Mouse (Mus musculus) kidney, postnatal 36 days (tissue): ENCODE measurements at regions not wholly inside any gene's neighbourhood (a gene's known extent, or its start where the extent isn't known, plus 50 kb on each side); places are given as distances from the start of the nearest gene placed in this dataset.
A peak's percentile ranks its signal among the peaks of the same experiment; 100 is the strongest.

ENCODE experiments used
- DNase-seq, 2 experiments: peaks; one replicate each; pipeline ENCODE4 v3.0.0; 2021 to 2022; ENCODE audit warnings: mixed read lengths in 2 of 2

DNA sequence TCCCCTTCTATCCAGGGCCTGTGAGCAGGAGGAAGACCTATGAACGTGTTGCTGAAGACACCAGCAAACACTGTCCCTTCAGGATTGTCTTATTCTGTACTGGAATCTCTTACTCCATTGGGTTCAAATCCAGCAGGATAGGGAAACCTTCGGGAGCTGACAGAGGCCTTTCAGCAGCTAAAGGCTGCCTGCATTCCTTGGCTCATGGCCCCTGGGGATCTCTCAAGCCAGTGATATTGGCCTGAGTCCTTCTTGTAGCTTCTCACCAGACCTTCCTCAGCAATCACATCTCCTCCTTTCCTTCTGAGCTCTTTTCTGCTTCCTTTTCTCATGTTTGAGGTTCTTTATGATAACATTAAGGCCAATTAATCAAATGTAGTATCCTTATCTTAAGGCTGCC, 103.8 kb upstream of the Sh3bp4 start:
- DNase-seq: no peak

DNA sequence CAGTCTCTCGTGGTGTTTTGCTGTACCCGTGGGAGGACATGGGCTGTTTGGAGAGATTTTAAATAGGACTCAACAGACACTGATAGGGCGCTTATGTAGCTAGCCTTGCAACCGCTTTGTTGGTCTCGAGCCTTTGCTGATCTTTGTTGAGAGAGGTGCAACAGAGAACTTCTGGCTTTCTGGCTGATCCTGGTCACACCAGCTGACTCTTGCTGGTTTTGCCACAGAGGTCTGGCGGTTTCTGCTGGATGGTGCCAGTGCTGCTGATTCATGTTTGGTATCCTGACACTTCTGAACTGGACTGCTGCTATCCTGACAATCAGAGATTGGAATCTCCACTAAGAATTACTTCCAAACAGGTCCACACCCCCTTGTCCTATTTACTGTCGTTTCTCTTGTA, 102.1 kb upstream of the Sh3bp4 start:
- no peak for DNase-seq

DNA sequence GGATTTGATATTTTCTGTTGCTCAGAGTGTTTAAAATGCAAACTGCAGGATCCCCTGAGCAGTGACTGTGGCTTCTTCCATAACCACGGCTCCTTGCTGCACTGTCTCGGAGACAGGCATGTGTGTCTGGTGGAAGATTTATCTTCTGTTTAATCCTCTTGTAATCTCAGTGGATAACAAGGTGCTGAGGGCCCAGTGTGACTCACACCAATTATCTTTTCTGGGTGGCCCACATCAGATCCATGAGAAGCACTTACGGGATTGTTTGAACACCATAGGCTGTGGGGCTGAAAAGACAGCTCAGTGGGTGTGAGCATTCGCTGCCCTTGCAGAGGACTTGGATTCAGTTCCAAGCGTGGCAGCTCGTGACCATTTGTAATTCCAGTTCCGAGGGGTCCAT, 101.2 kb upstream of the Sh3bp4 start:
- DNase-seq: no peak

GRCm38 (mm10) chr1:88969630-88970029, 100.6 kb upstream of the Sh3bp4 start:
- DNase-seq: no peak

GRCm38 (mm10) chr1:88976101-88976500, 94.1 kb upstream of the Sh3bp4 start:
- DNase-seq: peak in 1 of 2 experiments; percentile 32

DNA sequence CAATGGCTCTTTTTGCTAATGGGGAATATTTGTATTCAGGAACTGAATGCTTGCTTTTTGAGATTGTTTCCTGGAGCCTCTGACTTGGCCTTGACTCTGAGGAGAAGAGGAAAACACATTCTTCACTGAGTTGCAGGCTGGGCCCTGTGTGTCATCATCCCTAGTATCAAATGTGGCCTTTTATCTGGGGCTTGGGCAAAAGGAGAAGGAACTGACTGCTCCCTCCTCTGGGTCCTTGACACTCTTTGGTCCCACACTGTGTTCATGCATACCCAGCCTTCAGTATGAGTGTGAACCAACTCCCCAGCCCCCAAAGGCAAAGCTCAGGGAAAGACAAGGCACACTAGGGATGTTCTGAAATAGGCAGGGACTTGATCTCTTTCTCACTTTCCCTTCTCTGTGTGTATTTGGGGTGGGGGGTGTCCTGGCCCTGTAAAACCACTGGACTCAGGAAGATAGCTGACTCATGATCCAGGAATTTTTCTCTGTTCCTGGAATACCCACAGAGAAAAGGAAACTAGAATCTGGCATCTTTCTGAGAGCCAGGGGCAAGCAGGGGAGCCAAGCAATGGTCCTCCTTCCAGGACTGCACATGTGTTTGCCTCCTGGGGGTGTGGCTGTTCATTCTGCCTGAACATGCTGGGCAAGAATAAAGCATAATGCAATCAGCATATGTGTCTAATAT, 82.1 kb upstream of the Sh3bp4 start:
- DNase-seq: no peak

GRCm38 (mm10) chr1:88994588-88995331, 75.5 kb upstream of the Sh3bp4 start:
- no peak for DNase-seq

DNA sequence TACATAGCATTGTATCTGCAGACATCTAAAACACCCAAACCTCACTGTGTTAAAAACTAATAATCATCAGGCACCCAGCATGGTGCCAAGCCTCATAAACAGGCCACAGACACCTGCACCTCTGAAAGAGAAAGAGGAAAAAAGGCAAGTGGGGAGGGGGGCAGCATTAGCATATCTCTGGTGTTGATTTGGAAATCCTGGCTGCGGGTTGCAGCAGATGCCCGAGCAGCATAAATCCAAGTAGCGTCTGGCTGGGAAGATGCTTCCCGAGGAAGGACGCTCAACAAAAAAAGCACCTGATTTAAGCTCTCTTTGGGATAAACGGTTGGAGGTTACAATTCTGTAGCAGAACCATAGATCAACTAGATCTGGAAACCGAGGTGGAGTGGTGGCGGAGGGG, 74.3 kb upstream of the Sh3bp4 start:
- no peak for DNase-seq

DNA sequence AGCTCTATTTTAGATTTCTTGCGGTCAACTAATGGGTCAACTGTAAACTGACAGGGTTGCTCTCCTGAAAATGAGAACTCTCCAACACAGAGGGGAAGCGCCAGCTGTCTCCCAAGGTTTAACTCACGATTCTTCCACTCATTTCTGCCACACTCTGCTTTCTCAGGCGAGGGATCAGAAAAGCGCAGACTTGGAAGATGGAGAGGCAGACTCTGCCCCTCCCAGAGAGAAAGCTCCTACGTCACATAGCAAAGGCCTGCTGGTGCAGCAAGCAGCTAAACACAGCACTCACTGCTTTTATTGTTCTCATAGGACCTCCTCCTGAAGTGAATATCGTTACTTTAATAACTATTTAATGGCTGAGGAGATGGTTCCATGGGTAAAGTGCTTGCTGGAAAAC, 73.6 kb upstream of the Sh3bp4 start:
- DNase-seq: no peak

- no peak for DNase-seq
Measured at GRCm38 (mm10) chr1:88997847-88998246, 72.4 kb upstream of the Sh3bp4 start.

- DNase-seq: peak in 1 of 2 experiments; percentile 16
Measured at GRCm38 (mm10) chr1:89002326-89002725, 67.9 kb upstream of the Sh3bp4 start.

DNA sequence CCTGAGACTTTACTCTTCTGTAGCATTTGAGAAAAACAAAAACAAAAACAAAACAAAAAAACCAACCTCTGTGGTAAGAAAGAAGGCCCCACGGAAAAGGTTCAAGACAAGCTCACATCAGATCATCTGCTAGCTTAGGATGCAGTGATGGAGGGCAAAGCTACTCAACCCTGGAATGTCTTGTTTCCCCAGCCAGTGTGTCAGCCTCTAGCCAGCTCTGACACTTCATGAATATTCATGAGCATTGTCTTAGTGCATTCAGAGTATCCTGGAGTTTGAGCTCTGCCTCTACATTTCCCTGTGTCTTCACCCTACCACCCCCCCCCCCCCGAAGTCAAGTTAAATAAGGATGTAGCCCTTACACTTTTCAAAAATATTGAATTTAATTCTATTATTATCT, 66.5 kb upstream of the Sh3bp4 start:
- no peak for DNase-seq

DNA sequence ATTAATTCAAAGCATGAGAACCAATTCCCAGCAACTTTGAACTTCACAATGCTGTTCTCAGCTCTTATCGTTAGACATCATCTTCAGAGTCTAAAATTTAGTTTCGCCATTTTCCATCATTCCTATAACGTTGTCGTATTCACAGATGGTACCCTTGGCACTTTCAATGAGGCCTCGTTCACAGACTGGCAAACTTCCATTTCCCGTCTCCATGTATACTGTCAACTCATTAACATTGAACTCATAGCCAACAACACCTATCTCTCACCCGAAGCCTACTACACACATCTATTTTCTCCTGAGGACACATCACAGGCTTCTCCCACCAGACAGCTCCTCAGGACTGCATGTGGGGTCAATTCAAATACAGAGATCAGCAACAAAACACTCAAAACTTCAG, 62.7 kb upstream of the Sh3bp4 start:
- DNase-seq: no peak

GRCm38 (mm10) chr1:89010170-89010569, 60.0 kb upstream of the Sh3bp4 start:
- no peak for DNase-seq

GRCm38 (mm10) chr1:89011454-89011853, 58.8 kb upstream of the Sh3bp4 start:
- no peak for DNase-seq

- DNase-seq: peak; percentile 79 to 89
Measured at GRCm38 (mm10) chr1:89015385-89015784, 54.8 kb upstream of the Sh3bp4 start.

GRCm38 (mm10) chr1:89015845-89016244, 54.4 kb upstream of the Sh3bp4 start:
- peak; percentile 38 for DNase-seq

GRCm38 (mm10) chr1:89019778-89020373, 50.3 kb upstream of the Sh3bp4 start:
- peak; percentile 31 to 35 for DNase-seq
